Mouse (Mus musculus): ENCODE data around the gene Reg3g.

GRCm38 (mm10) chr6:78512833-78513232 is 44.2 kb upstream of the Reg3g start:
- no peak for TF ChIP-seq CTCF (IDR thresholded peaks at IDR 0.05; ENCODE audit: control insufficient read depth, insufficient read depth, insufficient read length)
- no peak for TF ChIP-seq MAX (IDR thresholded peaks at IDR 0.05)
- no peak for TF ChIP-seq USF1 (IDR thresholded peaks at IDR 0.05; ENCODE audit: low read depth)
- no peak for TF ChIP-seq MYOG (IDR thresholded peaks at IDR 0.05; ENCODE audit: control insufficient read depth, extremely low read depth, insufficient read length)
- TF ChIP-seq MYOD1 (IDR thresholded peaks at IDR 0.05; ENCODE audit: control insufficient read depth, insufficient read length, low read depth) = no peak
- TF ChIP-seq CEBPB (IDR thresholded peaks at IDR 0.05; ENCODE audit: low read depth) = no peak
- no peak for TF ChIP-seq FOSL1 (IDR thresholded peaks at IDR 0.05; ENCODE audit: insufficient read depth, low read length, poor library complexity, severe bottlenecking)

Measured in C2C12 (cell line).